Mouse (Mus musculus) heart, postnatal 25 days (tissue): ENCODE measurements at regions not wholly inside any gene's neighbourhood (a gene's known extent, or its start where the extent isn't known, plus 50 kb on each side); places are given as distances from the start of the nearest gene placed in this dataset.

Experiments used
- DNase-seq: peaks from one replicate; pipeline ENCODE4 v3.0.0; 2022; ENCODE audit warnings: low spot score
- intact Hi-C: fragments of 180-260 bp; cut with DNase I; formaldehyde crosslinking; loops from one replicate; pipeline ENCODE4 v1.15.1; 2025

GRCm38 (mm10) chr12:32709188-32709587, 110.2 kb upstream of the Nampt start:
- intact Hi-C loops: no loop called here
- DNase-seq: no peak

GRCm38 (mm10) chr12:32717129-32717921, 102.0 kb upstream of the Nampt start:
- intact Hi-C loops: no loop called here
- DNase-seq: peak; percentile 76

DNA sequence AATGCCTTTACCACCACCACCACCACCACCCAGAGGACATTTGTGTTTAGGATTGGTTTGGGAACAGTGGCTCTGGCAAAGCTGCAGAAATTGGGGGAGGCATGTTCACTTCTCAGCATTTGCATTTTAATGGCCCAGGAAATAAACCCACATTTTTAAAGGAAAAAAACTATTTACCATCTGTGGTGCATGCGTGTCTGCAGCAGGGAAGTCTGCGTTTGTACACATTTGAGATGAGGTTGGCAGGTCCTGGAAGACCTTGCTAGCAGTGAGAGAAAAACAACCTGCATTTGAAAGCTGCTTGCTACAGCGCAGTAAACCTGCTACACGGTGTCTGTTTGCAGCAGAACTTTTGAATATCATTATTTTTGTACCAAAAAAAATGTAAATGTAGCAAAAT, 100.1 kb upstream of the Nampt start:
- intact Hi-C loops: no loop called here
- no peak for DNase-seq

DNA sequence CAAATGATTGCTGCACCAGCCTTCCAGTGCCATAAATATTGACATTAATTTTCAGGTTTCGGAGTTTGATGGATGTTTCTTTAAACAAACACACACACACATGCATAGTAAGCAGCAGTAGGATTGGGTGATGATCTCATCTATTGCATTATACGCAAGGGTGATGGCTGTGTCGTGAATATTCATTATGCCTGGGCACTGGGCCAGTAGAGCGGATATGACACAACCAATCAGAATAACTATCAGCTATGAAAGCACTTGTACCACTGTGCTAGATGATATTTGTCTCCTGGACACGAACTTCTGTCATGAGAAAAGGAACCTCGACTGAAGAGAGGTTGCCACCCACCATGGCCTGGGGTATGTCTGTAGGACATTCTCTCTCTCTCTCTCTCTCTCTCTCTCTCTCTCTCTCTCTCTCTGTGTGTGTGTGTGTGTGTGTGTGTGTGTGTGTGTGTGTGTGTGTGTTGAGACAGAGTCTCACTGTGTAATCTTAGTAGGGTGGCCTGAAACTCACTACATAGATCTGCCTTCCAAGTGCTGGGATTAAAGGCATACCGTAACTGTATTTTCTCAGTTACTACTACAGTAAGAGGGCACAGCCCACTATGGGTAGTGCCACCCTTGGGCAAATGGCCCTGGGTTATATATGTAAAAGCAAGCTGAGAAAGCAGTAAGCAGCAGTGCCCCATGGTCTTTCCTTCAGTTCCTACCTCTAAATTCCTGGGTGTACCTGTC, 94.7 kb upstream of the Nampt start:
- intact Hi-C loops: no loop called here
- DNase-seq: no peak

- no peak for DNase-seq
- intact Hi-C loops: no loop called here
Measured at GRCm38 (mm10) chr12:32727539-32727938, 91.8 kb upstream of the Nampt start.

DNA sequence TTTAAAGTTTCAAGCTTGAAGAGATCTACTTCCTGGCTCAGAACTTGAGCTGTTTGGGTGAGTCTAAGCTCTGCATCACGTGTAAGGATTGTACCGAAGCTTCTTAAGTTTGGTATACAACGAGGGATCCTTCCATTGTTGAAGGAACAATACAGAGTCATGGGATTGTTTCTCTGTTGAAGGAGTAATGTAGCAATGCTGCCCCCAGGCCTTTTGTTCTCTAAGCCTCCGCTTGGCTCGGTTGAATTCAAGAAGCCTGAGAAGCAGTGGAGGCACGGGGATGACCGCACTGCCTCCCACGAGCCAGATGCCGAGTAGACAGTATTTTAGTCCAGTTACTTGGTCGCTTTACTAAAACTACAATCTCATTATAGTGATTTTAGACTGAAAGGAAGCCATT, 90.9 kb upstream of the Nampt start:
- intact Hi-C loops: no loop called here
- no peak for DNase-seq

- intact Hi-C loops: loop anchor here (5.0 kb wide), 1 partner anchor 52 kb away; no protein-coding TSS in a partner anchor
Measured at GRCm38 (mm10) chr12:32735224-32735623, 84.1 kb upstream of the Nampt start.

DNA sequence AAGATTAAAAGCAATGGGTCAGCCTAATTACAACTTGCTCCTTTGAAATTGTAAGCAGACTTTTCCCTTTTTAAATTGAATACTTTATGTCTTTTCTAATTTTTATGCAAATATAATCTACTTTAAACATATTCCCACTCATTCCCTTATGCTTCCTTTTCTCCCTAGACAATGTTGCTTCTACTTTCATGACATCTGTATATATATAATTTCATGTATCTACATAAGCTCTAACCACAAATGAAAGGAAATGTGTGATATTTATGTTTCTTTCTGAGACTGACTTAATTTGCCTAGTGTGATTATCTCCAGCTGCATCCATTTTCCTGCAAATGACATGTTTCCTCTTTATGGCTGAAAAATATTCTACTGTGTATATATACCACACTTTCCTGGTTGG, 77.9 kb upstream of the Nampt start:
- intact Hi-C loops: no loop called here
- no peak for DNase-seq

More at GRCm38 (mm10) chr12:32735224-32735623, 84.1 kb upstream of the Nampt start:
- no peak for DNase-seq

DNA sequence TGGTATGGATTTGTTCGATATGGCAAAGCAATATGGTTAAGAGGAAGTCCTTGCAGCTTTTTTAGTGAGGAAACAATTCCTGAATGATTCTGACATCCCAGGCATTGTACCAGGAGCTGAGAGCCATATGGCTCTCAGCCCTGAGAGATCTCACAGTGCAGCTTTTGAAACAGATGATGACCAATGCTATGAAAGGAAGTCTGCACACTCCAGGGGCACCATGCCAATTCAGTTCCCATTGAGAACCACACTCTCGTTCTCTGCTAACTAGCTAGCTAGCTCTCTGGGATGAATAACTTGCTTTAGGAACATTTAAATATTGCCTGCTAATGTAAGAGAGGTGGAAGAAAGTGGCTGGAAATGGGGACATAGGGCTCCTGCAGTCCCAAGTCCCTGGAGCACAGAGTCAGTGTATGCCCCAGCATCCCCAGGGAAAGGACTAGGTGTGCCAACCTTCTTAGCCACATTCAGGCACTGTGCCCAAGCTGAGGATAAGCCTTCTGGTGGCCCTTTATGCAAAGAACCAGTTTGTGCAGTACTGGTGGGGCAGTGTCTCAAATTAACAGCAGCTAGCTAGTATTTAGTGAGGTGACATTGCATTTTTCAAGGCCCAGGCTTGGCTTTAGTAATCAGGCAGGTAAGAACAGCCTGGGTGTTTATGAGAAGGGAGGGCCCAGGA, 61.8 kb upstream of the Nampt start:
- intact Hi-C loops: no loop called here
- DNase-seq: no peak

GRCm38 (mm10) chr12:32758150-32758549, 61.2 kb upstream of the Nampt start:
- intact Hi-C loops: no loop called here

GRCm38 (mm10) chr12:32760627-32761026, 58.7 kb upstream of the Nampt start:
- DNase-seq: no peak

More at GRCm38 (mm10) chr12:32758150-32758549, 61.2 kb upstream of the Nampt start:
- no peak for DNase-seq

GRCm38 (mm10) chr12:32761055-32761454, 58.3 kb upstream of the Nampt start:
- no peak for DNase-seq
- intact Hi-C loops: loop anchor here (5.0 to 10.0 kb wide), 2 partner anchors 84 to 134 kb away; no protein-coding TSS in a partner anchor

More at GRCm38 (mm10) chr12:32760627-32761026, 58.7 kb upstream of the Nampt start:
- intact Hi-C loops: loop anchor here (5.0 to 10.0 kb wide), 2 partner anchors 83 to 134 kb away; no protein-coding TSS in a partner anchor

DNA sequence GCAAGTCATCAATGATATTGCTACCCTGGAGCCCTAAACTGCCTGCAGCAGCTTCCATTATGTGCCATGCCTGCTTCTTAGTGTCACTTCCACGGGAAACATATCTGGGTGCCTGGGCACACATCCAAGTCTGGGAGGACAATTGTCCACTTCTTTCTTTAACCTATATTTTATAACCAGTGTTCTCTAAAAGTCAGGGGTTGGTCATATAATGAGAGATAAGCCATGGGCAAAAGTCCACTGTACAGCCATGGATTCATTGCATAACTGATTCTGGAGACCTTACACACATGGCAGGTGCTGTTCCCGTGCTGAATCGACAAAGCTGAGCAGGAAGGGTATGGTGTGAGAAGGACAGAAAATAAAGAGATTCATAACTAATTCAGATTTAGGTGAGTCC, 55.1 kb upstream of the Nampt start:
- intact Hi-C loops: loop anchor here (5.0 to 10.0 kb wide), 2 partner anchors 87 to 131 kb away; no protein-coding TSS in a partner anchor
- no peak for DNase-seq

DNA sequence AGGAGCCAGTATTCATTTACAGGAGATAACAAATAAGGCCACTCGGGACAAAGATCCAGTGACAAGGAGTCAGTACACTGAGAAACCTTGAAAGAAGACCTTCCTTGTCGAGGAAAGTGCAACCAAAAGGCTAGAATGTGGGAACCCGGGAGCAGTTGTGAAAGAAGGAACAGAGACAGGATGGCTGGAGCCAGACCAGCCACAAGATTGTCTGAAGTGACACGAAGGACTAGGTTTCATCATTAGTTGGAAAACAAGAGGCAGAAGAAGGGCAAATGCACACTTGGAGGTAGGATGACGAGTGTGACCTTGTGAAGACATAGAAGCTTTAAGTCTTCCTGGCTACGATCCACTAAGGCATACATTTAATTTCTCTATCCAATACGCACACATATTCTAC, 54.6 kb upstream of the Nampt start:
- DNase-seq: no peak
- intact Hi-C loops: loop anchor here (5.0 to 10.0 kb wide), 3 partner anchors 87 to 130 kb away; no protein-coding TSS in a partner anchor

DNA sequence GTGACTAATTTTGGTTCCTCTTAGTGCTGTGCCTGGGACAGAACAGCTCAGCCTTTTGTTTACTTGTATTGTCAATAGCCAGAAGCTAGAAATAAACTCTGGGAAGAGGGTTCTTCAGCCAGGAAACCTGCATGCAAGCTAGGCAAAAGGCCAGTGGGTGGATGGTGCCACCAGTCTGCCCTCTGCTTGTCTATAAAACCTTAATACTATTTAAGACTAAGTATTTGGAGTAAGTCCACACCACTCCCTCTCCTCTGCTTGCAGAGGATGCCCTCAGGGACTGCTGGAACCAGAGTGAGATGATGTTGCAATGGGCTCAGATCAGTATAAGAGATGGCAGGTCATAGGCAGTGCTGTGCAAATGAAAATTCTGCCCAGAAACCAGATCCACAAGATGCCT, 53.5 kb upstream of the Nampt start:
- intact Hi-C loops: loop anchor here (5.0 to 10.0 kb wide), 2 partner anchors 104 to 129 kb away; no protein-coding TSS in a partner anchor
- peak; percentile 27 for DNase-seq

- no peak for DNase-seq
- intact Hi-C loops: loop anchor here (5.0 to 10.0 kb wide), 2 partner anchors 104 to 128 kb away; no protein-coding TSS in a partner anchor
Measured at GRCm38 (mm10) chr12:32766575-32766974, 52.8 kb upstream of the Nampt start.

- intact Hi-C loops: loop anchor here (5.0 to 10.0 kb wide), 2 partner anchors 105 to 127 kb away; no protein-coding TSS in a partner anchor
- no peak for DNase-seq
Measured at GRCm38 (mm10) chr12:32767206-32768081, 51.9 kb upstream of the Nampt start.

DNA sequence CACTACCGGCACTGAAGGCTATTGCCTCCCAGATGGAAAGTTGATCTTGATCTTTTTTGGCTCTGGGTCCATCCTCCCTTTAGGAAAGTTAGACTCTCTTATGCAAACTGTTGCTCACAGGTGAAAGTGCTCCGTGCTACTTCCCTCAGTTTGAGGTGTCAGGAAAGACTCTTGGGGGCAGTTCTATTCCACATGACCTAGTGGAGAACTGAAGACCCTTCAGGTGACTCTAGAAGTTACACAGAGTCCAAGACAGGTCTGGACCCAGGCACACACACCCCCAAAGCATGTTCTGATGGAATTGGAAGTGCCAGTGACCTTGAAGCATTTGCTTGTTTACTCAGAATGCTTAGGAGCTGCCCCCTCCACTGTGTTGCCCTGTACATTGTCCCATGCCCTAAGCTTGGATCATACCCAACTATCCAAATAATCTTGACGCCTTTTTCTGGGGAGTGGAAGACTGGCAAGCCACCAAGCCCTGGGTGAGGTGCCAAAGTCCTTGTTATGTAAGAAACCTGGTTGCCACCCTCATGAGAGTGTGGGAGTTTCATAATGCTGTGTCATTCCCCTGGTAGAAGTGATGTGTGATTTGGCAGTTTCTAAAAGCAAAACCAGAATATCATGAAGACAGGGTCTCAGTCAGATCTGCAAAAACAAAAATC, 51.1 kb upstream of the Nampt start:
- intact Hi-C loops: loop anchor here (5.0 to 10.0 kb wide), 2 partner anchors 106 to 127 kb away; no protein-coding TSS in a partner anchor
- peak; percentile 39 for DNase-seq
